Mouse (Mus musculus): ENCODE data around the gene Msh2.

Gene Msh2

GRCm38 (mm10) chr17:87698996-87699765 lies 27.1 kb downstream of the Msh2 start:
- in situ Hi-C loops (cut with MseI, MboI) = no loop called here

- in situ Hi-C loops (cut with MseI, MboI) = no loop called here
Observed at GRCm38 (mm10) chr17:87700101-87700500, 28.0 kb downstream of the Msh2 start.

GRCm38 (mm10) chr17:87724727-87725126 lies 52.6 kb downstream of the Msh2 start:
- in situ Hi-C loops (cut with MseI, MboI) = no loop called here

GRCm38 (mm10) chr17:87726489-87727356 lies 54.6 kb downstream of the Msh2 start:
- in situ Hi-C loops (cut with MseI, MboI) = no loop called here

GRCm38 (mm10) chr17:87731962-87732361 lies 59.8 kb downstream of the Msh2 start:
- in situ Hi-C loops (cut with MseI, MboI) = no loop called here

DNA sequence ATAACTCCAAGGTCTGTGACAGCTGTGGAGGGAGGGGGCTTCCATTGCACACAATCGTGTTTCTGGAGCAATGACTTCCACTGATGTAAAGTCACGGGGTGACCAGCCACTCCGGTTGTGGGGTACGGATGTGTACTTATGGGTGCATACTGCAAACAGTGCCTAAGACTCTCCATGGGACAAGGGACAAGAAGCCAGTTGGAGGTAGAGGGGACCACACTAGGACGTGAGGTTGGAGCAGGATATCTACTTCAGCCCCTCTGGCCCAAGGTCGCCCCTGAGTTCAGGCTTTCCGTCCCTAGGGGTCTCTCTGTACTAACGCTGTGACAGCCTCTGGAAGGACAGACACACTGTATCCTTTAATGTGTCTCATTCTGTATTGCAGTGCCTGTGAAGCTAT lies 62.3 kb downstream of the Msh2 start:
- in situ Hi-C loops (cut with MseI, MboI) = no loop called here

GRCm38 (mm10) chr17:87737144-87737543 lies 65.0 kb downstream of the Msh2 start:
- in situ Hi-C loops (cut with MseI, MboI) = no loop called here

DNA sequence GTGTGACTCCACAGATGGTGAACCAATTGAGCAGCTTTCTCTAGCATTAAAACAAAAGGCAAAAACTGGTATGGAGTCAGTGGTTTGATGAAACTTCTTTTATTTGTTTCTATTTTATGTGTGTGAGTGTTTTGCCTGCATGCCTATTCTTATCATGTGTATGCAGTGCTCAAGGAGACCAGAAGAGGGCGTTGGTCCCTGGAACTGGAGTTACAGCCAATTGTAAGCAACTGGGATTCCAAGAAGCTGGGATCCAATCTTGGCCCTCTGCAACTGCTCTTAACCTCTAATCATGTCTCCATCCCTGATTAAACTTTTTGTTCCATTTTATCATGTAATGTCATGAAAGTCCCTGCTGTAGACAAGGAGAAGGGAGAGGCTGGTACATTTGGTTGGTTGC lies 67.7 kb downstream of the Msh2 start:
- in situ Hi-C loops (cut with MseI, MboI) = no loop called here

DNA sequence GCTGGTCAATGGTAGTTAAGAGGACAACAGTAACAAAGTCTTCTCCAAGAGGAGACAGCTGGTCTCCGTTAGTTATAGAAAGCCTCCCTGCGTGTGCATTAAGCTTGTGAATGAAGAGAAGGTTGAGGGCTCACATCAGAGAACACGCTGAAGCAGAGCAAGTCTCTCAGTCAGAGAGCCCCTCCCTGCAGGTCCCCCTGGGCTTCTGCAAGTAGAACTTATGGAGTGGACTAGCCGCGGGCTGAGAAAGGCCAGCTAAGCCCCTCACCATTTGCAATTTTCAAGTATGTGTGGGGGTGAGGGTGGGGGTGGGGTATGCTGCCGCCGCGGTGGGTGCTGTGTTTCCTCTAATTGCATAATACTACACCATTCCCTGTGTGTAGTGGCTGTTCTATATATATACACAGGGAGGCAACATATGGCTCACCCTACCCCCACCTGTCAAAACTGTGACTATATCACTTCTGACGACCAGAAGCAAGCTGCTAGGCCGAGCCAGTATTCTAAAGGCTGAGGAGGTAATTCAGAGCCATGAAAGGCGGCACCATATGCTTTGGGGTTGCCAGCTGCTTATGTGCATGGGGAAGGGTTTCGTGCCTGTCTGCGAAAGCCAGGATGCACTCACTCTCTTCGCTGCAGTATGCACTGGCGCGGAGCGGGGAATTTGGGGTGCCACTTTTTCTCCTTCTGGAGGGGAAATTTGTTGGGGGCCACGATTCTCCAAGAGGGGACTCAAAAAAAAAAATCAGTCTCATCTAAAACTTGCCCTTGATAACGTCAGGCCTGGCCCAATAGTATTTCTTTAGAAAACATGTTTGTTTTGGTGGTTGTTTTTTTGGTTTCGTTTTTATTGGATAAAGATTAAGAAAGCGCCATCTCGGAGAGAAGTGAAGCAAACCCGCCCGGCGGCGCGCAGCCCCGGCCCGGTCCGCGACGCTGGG lies 73.1 kb downstream of the Msh2 start:
- in situ Hi-C loops (cut with MseI, MboI) = no loop called here

DNA sequence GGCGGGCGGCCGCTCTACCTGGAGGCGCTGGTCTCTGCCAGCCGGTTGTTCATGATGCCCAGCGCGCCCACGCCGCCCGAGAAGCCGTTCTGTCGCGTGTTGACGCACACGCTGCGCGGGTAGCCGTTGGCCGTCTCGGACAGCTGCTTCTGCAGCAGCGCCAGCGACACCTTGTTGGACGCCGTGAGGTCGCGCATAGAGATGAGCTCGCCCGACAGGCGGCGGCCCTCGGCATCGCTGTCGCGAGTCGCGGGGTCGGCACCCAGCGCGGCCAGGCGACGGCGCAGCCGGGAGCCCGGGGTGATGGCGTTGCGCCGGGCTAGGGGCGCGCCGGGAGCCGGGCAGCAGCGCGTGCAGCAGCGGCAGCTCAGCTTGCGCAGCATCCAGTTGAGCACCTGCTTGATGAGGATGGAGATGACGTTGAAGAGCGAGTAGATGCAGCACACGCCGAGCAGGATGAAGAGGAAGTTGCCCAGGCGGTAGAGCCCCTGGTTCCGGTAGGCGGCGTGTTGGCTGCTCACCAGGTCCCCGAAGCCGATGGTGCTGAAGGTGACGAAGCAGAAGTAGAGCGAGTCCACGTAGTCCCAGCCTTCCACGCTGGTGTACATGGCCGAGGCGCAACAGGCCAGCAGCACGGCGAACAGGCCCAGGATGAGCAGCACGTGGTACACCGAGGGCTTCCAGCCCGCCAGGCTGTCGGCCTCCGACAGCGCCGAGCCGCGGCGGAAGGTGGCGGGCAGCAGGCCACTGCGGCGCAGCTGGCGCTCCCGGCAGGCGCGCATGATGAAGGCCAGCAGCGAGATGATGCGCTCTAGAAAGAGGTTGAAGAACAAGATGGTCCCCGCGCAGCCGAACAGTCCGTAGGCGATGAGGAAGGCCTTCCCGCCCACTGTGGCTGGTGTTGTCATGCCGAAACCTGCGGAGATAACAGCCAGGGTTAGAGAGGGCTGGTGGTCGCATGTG lies 74.1 kb downstream of the Msh2 start:
- in situ Hi-C loops (cut with MseI, MboI) = no loop called here

DNA sequence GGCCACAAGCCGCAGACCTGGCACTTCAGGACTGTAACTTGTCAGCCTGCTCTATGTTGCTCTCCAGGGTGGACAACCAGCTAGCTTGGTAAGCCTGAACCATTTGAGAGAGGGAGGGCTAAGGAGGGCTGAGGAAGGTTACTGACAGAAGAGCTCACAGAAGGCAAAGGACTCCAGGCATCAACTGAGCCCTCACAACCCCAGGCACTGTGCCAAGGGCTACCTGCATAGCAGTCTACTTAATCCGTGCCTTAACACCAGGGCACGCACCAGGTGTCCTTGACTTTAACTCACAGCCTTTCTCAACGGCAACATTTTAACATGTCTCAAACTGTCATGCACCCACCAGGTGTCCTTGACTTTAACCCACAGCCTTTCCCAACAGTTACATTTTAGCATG lies 88.2 kb downstream of the Msh2 start:
- in situ Hi-C loops (cut with MseI, MboI) = no loop called here

DNA sequence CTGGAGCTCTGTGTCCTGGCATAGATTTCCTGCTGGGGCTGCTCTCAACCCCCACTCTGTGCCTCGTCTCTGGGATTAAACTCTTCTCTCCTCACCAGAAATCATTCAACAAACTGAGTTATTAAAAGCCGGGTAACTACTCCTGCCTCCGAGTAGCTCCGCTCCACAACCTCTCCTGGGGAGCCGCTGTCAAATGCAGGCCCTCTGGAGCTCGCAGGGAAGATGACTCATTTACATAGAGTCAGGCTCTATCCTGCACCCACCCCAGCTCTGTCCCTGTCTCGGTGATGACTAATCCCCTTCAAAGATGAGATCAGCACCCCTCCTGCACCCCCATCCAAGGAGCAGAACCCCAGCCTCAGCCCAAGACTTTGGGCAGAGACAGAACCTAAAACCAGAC lies 91.0 kb downstream of the Msh2 start:
- in situ Hi-C loops (cut with MseI, MboI) = no loop called here

GRCm38 (mm10) chr17:87765031-87765430 lies 92.9 kb downstream of the Msh2 start:
- in situ Hi-C loops (cut with MseI, MboI) = no loop called here

DNA sequence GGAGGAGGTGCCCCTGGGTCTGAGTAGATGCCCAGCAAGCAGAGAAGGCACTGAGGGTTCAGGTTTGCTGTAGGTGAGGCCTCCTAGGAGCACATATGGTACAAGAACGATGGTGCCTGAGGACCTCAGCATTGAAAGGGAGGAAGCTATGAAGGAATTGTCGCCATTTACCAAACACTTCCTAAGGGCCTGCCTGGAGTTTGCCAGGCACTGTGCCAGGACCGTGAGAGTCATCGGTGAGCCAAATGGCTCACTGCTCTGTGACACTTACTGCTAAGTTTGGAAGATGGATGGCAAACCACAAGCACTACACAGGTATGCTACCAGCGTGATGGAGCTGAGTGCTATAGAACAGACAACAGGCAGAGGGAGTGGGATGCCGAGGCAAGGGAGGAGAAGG lies 94.8 kb downstream of the Msh2 start:
- in situ Hi-C loops (cut with MseI, MboI) = no loop called here

GRCm38 (mm10) chr17:87770766-87771165 lies 98.6 kb downstream of the Msh2 start:
- in situ Hi-C loops (cut with MseI, MboI) = loop anchor here in 1 of 2 experiments (5.0 kb wide), 2 partner anchors 107 to 177 kb away; no protein-coding TSS in a partner anchor

- in situ Hi-C loops (cut with MseI, MboI) = loop anchor here in 1 of 2 experiments (5.0 kb wide), 2 partner anchors 104 to 174 kb away; no protein-coding TSS in a partner anchor
Observed at GRCm38 (mm10) chr17:87773175-87773574, 101.0 kb downstream of the Msh2 start.

Data from mouse trophoblast stem cell (cell line).